ENCODE assay signal across 13 mouse cellular contexts in genomic region chr9:69134604-69135003, GRCm38 (mm10).
A peak's percentile ranks its signal among the peaks of the same experiment; 100 is the strongest.
DNase-seq lines count a peak whose midpoint lies in the region; ATAC-seq lines count a peak whose summit lies in the region.
"Had no signal": no experiment of that assay in that cellular context is flagged by ENCODE, and none has a peak within 500 bp of the region (broad histone marks: within the 10 kb centered on the region; RNA-seq: fewer than 3 reads in every experiment).

No protein-coding gene starts in this region.

- H3K27me3 ChIP-seq in lung, embryonic 16.5 days (ENCODE audit: control insufficient read depth, insufficient read depth, low read depth, low read length): no peaks in the 10 kb centered on the region
- H3K27me3 ChIP-seq: embryonic facial prominence, embryonic 12.5 days had no signal

- no peak overlapping the region for H3K4me2 ChIP-seq in lung, embryonic 16.5 days (ENCODE audit: low read depth, low read length)
- H3K4me2 ChIP-seq: neural tube, embryonic 13.5 days had no signal

- WGBS in lung, embryonic 16.5 days: 81% methylated on average over 9 of the region's 9 CpGs

- H3K9me3 ChIP-seq in lung, embryonic 16.5 days (ENCODE audit: control insufficient read depth, low read length): no peaks in the 10 kb centered on the region
- H3K9me3 ChIP-seq: embryonic facial prominence, embryonic 12.5 days; limb, embryonic 13.5 days; neural tube, embryonic 13.5 days had no signal

- H3K9ac ChIP-seq in lung, embryonic 16.5 days (ENCODE audit: low read length): no peak overlapping the region
- H3K9ac ChIP-seq: embryonic facial prominence, embryonic 12.5 days; limb, embryonic 13.5 days; neural tube, embryonic 13.5 days had no signal

- ATAC-seq in lung, embryonic 16.5 days (ENCODE audit: low read depth): no peak

- no peak overlapping the region for H3K4me3 ChIP-seq in lung, embryonic 16.5 days (ENCODE audit: low read length)
- H3K4me3 ChIP-seq: embryonic facial prominence, embryonic 12.5 days; limb, embryonic 13.5 days; neural tube, embryonic 13.5 days had no signal

- 0 out of 2 replicates have a peak overlapping the region, but pooled peaks have one; percentile 23 for H3K27ac ChIP-seq in lung, embryonic 16.5 days (ENCODE audit: low read length)
- H3K27ac ChIP-seq: neural tube, embryonic 13.5 days had no signal

- peak; percentile 50 for DNase-seq in cerebellum, adult 9-11 months
- no peak for DNase-seq in cerebellum, adult 18-20 months
- DNase-seq in lung, postnatal 25 days (ENCODE audit: low spot score): no peak
- DNase-seq in gastrocnemius, postnatal 36 days: peak; percentile 63
- DNase-seq in lung, postnatal 36 days: peak; percentile 47
- no peak for DNase-seq in embryo, embryonic 10 days (ENCODE audit: low spot score)
- no peak for DNase-seq in frontal cortex, postnatal 10 days (ENCODE audit: low spot score in 2 of 2)
- DNase-seq: adrenal gland, postnatal 25 days; layer of hippocampus, postnatal 36 days had no signal

- H3K4me1 ChIP-seq in lung, embryonic 16.5 days (replicated peaks; ENCODE audit: control insufficient read depth, insufficient read depth, low read length): peaks cover 17% of the 10 kb centered on the region

- intact Hi-C loops in gastrocnemius, postnatal 36 days (cut with DNase I): no loop called here

- no peaks in the 10 kb centered on the region for H3K36me3 ChIP-seq in lung, embryonic 16.5 days (ENCODE audit: control insufficient read depth, insufficient read depth, low read length)
- H3K36me3 ChIP-seq: embryonic facial prominence, embryonic 12.5 days; limb, embryonic 13.5 days; neural tube, embryonic 13.5 days had no signal

Comparison
In these comparisons a context has a peak if more than half of its experiments do, and no peak if none do; other contexts are left out.
1. DNase-seq: peak in cerebellum, adult 9-11 months (single experiment), gastrocnemius, postnatal 36 days (2 of 2) and lung, postnatal 36 days (single experiment); none in cerebellum, adult 18-20 months (0 of 2), lung, postnatal 25 days (single experiment), embryo, embryonic 10 days (single experiment) and frontal cortex, postnatal 10 days (0 of 2).